Mouse (Mus musculus): ENCODE measurements around the gene Rasd1.
"Not testable (repeated sequence)": the region's sequence is repeated elsewhere in the genome, so short reads cannot be mapped to it uniquely, and the experiment has no call there.

DNA sequence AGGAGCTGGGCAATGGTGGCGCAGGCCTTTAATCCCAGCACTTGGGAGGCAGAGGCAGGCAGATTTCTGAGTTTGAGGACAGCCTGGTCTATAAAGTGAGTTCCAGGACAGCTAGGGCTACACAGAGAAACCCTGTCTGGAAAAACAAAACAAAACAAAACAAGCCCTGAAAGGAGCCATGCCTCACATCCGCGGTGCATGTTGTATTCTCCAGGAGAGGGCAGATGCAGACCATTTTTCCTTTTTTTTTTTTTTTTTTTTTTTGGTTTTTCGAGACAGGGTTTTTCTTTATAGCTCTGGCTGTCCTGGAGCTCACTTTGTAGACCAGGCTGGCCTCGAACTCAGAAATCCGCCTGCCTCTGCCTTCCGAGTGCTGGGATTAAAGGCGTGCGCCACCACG is 19.9 kb downstream of the Rasd1 start:
- not testable (repeated sequence) for TF ChIP-seq MAX (IDR thresholded peaks at IDR 0.05; ENCODE audit: low read length); POLR2A (IDR thresholded peaks at IDR 0.05; ENCODE audit: control insufficient read depth in 1 of 2, insufficient read depth in 1 of 2, low read depth in 1 of 2, low read length in 2 of 2, poor library complexity in 1 of 2); CTCF (IDR thresholded peaks at IDR 0.05 in 2 of 3, conservative IDR thresholded peaks at IDR 0.05 in 1 of 3; ENCODE audit: control insufficient read depth in 1 of 3, insufficient read depth in 1 of 3, low read depth in 2 of 3, low read length in 3 of 3, poor library complexity in 1 of 3, severe bottlenecking in 1 of 3); ZC3H11A (IDR thresholded peaks at IDR 0.05; ENCODE audit: low read depth, low read length); KAT2A (conservative IDR thresholded peaks at IDR 0.05; ENCODE audit: low read depth, low read length); HCFC1 (IDR thresholded peaks at IDR 0.05; ENCODE audit: low read depth, low read length)
